Mouse (Mus musculus) ES-E14 (cell line): ENCODE data around the gene Slc35b1.

Source experiments
- HCFC1 ChIP-seq: IDR thresholded peaks from 2 replicates; pipeline ENCODE4 v1.6.1; 2012; ENCODE audit warnings: low read length, inconsistent platforms, borderline replicate concordance; ENCODE audit not compliant: insufficient read depth
- ZC3H11A ChIP-seq: IDR thresholded peaks from 2 replicates; pipeline ENCODE4 v1.6.1; 2012; ENCODE audit warnings: low read depth, mild to moderate bottlenecking, inconsistent platforms, low read length, borderline replicate concordance

DNA sequence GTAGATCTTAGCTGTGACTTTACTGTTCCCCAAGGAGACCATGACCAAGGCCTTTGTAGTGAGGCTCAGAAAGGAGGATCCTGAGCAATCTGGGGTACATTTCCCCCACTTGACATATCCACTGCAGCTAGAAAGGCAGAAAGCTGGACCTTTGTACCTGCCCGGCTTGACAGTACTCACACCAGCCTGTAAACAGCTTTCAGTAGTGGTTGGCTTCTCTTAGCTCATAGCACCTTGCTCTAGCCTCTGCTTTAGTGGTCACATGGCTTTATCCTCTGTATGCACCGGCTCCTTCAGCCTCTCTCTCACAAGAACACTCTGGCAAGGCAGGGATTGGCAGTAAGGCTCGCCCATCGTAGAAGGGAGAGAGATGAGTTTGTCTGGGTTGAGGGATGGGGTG, 15.6 kb upstream of the Slc35b1 start:
- no peak for TF ChIP-seq ZC3H11A
- TF ChIP-seq HCFC1: no peak
